Mouse (Mus musculus) liver, adult 2 months (tissue): Measurements from ENCODE around the gene Fanci.

Experiments
- CTCF ChIP-seq: fragments of 200-500 bp; IDR thresholded peaks from 2 replicates; pipeline ENCODE4 v1.5.1; 2011; ENCODE audit warnings: low read depth, low read length, control low read depth
- POLR2A ChIP-seq: fragments of 200-500 bp; IDR thresholded peaks from 2 replicates; pipeline ENCODE4 v1.6.1; 2011; ENCODE audit warnings: low read length, control low read depth; ENCODE audit not compliant: insufficient read depth; ENCODE audit errors: extremely low read depth

GRCm38 (mm10) chr7:79392860-79393513 is 1.3 kb downstream of the Fanci start:
- TF ChIP-seq CTCF (no peak), POLR2A (no peak)
